Mouse (Mus musculus): Measurements from ENCODE around the gene Arsa.

DNA sequence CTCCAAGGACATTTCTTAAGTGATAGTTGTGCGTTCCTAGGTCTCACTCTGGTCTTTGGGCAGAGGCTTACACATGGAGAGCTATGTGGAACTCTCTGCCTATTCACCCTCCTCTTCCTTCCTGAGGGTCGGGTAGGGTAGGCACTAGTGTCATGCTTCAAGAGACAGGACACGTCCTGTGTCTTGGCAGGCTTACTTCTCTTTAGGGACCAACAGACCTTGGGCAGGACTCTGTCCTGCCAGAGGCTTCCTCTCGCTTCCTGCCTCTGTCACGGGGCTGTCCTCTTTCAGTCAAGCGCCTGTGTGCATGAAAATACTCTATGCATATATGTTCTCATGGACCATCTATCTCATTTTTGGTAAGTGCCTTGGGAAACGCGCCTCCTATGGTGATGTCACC lies 30.5 kb upstream of the Arsa start:
- TF ChIP-seq CTCF (IDR thresholded peaks at IDR 0.05; ENCODE audit: control insufficient read depth, insufficient read depth, insufficient replicate concordance, low read depth, low read length): no peak
- no peak for TF ChIP-seq POLR2A (IDR thresholded peaks at IDR 0.05; ENCODE audit: control insufficient read depth, low read depth, low read length)
